In the genomic region with DNA sequence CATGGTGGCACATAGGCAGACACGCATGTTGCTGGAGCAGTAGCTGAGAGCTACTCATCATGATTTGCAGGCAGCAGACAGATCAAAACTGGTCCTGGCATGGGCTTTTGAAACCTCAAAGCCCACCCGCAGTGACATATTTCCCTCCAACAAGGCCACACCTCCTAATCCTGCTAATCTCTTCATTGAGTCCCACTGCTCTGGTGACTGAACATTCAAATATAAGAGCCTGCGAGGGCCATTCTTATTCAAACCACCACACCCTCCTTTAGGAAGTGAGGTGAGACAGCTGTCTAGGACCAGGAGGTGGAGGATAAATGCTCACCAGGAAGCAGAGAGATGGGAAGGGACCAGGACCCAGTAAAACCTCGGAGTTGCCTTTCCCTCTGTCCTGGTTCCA, we compare ENCODE assay signal across 25 mouse cellular contexts.
A peak's percentile ranks its signal among the peaks of the same experiment; 100 is the strongest.
DNase-seq lines count a peak whose midpoint lies in the region; ATAC-seq lines count a peak whose summit lies in the region.
"Had no signal": no experiment of that assay in that cellular context is flagged by ENCODE, and none has a peak within 500 bp of the region (broad histone marks: within the 10 kb centered on the region; RNA-seq: fewer than 3 reads in every experiment).

No protein-coding gene starts in this region.

- no peaks in the 10 kb centered on the region for H3K36me3 ChIP-seq in midbrain, embryonic 10.5 days
- H3K36me3 ChIP-seq in midbrain, embryonic 16.5 days (ENCODE audit: control insufficient read depth, insufficient read depth, low read length): no peaks in the 10 kb centered on the region
- no peaks in the 10 kb centered on the region for H3K36me3 ChIP-seq in midbrain, embryonic 14.5 days (ENCODE audit: control insufficient read depth, insufficient read depth, low read length)
- no peaks in the 10 kb centered on the region for H3K36me3 ChIP-seq in kidney, embryonic 14.5 days (ENCODE audit: control insufficient read depth, insufficient read depth, low read length)
- H3K36me3 ChIP-seq: heart, embryonic 12.5 days; hindbrain, embryonic 13.5 days had no signal

- no peak overlapping the region for H3K4me2 ChIP-seq in midbrain, embryonic 16.5 days (ENCODE audit: low read length)
- H3K4me2 ChIP-seq in midbrain, embryonic 14.5 days (ENCODE audit: low read length): no peak overlapping the region
- no peak overlapping the region for H3K4me2 ChIP-seq in kidney, embryonic 14.5 days (replicated peaks; ENCODE audit: low read depth, low read length)
- H3K4me2 ChIP-seq: heart, embryonic 12.5 days; hindbrain, embryonic 13.5 days; lung, embryonic 14.5 days had no signal

- ATAC-seq in midbrain, embryonic 16.5 days: no peak
- ATAC-seq in midbrain, embryonic 14.5 days (ENCODE audit: low FRiP score, low TSS enrichment): peak; percentile 37; the same call in 1 of the 2 replicates
- ATAC-seq in kidney, embryonic 14.5 days (ENCODE audit: low FRiP score, low TSS enrichment): no peak
- ATAC-seq: intestine, embryonic 16.5 days had no signal

- no peaks in the 10 kb centered on the region for H3K9me3 ChIP-seq in midbrain, embryonic 10.5 days (replicated peaks)
- H3K9me3 ChIP-seq in midbrain, embryonic 16.5 days (replicated peaks; ENCODE audit: control insufficient read depth, low read length, poor library complexity, severe bottlenecking): no peaks in the 10 kb centered on the region
- no peaks in the 10 kb centered on the region for H3K9me3 ChIP-seq in midbrain, embryonic 14.5 days (ENCODE audit: control insufficient read depth, low read length)
- H3K9me3 ChIP-seq in kidney, embryonic 14.5 days (ENCODE audit: control insufficient read depth, low read length): no peaks in the 10 kb centered on the region
- H3K9me3 ChIP-seq: heart, embryonic 12.5 days; hindbrain, embryonic 13.5 days had no signal

- peaks cover 100% of the 10 kb centered on the region for H3K27me3 ChIP-seq in midbrain, embryonic 10.5 days (ENCODE audit: low read depth, poor library complexity, severe bottlenecking)
- H3K27me3 ChIP-seq in midbrain, embryonic 16.5 days (ENCODE audit: control insufficient read depth, insufficient read depth, low read depth, low read length): peaks cover 40% of the 10 kb centered on the region
- H3K27me3 ChIP-seq in midbrain, embryonic 14.5 days (ENCODE audit: control insufficient read depth, insufficient read depth, low read length): peaks cover 82% of the 10 kb centered on the region
- H3K27me3 ChIP-seq in kidney, embryonic 14.5 days (ENCODE audit: control insufficient read depth, insufficient read depth, low read length): no peaks in the 10 kb centered on the region
- H3K27me3 ChIP-seq: heart, embryonic 12.5 days had no signal

- H3K9ac ChIP-seq in midbrain, embryonic 16.5 days (ENCODE audit: low read depth, low read length): no peak overlapping the region
- H3K9ac ChIP-seq in midbrain, embryonic 14.5 days (replicated peaks; ENCODE audit: low read length): no peak overlapping the region
- H3K9ac ChIP-seq in kidney, embryonic 14.5 days (ENCODE audit: low read depth, low read length): no peak overlapping the region
- H3K9ac ChIP-seq: heart, embryonic 12.5 days; hindbrain, embryonic 13.5 days; liver, embryonic 14.5 days; lung, embryonic 14.5 days had no signal

- 11% methylated on average over 4 of the region's 4 CpGs for WGBS in midbrain, embryonic 10.5 days
- WGBS in midbrain, embryonic 16.5 days: 12% methylated on average over 4 of the region's 4 CpGs
- 7% methylated on average over 4 of the region's 4 CpGs for WGBS in midbrain, embryonic 14.5 days
- WGBS in kidney, embryonic 14.5 days: 61% methylated on average over 4 of the region's 4 CpGs

- H3K4me1 ChIP-seq in midbrain, embryonic 10.5 days: peaks cover 27% of the 10 kb centered on the region
- no peaks in the 10 kb centered on the region; the same call in 1 of the 2 replicates for H3K4me1 ChIP-seq in midbrain, embryonic 16.5 days (ENCODE audit: control insufficient read depth, insufficient read depth, low read length)
- no peaks in the 10 kb centered on the region for H3K4me1 ChIP-seq in midbrain, embryonic 14.5 days (ENCODE audit: control insufficient read depth, insufficient read depth, low read length)
- H3K4me1 ChIP-seq in kidney, embryonic 14.5 days (ENCODE audit: control insufficient read depth, insufficient read depth, low read length): no peaks in the 10 kb centered on the region

- H3K27ac ChIP-seq in midbrain, embryonic 10.5 days (replicated peaks): peak overlapping the region; percentile 28; the same call in 1 of the 2 replicates
- H3K27ac ChIP-seq in midbrain, embryonic 16.5 days (ENCODE audit: low read length): no peak overlapping the region
- no peak overlapping the region for H3K27ac ChIP-seq in midbrain, embryonic 14.5 days (replicated peaks; ENCODE audit: low read depth, low read length)
- H3K27ac ChIP-seq in kidney, embryonic 14.5 days (ENCODE audit: low read depth, low read length): no peak overlapping the region
- H3K27ac ChIP-seq: heart, adult 2 months; hindbrain, embryonic 13.5 days; liver, embryonic 14.5 days had no signal

- DNase-seq in embryo, embryonic 10.5 days (ENCODE audit: low spot score): peak; percentile 36
- no peak for DNase-seq in embryo, embryonic 9.5 days (ENCODE audit: extremely low spot score)
- peak; percentile 57 for DNase-seq in midbrain, embryonic 10.5 days (ENCODE audit: low spot score)
- peak; percentile 98 for DNase-seq in R1 (ENCODE audit: low read depth, low spot score)
- DNase-seq in midbrain, embryonic 14.5 days: peak; percentile 67
- DNase-seq in left cerebral cortex, adult 18-20 months (ENCODE audit: low spot score in 2 of 2): no peak
- DNase-seq: adrenal gland, postnatal 10 days; cerebellum, adult 11-12 months; cerebellum, adult 9-11 months; heart, adult 2 months; heart, postnatal 4 days; kidney, adult 8-10 months; kidney, postnatal 10 days; layer of hippocampus, adult 9-11 months; liver; lung, embryonic 14.5 days; right cerebral cortex, postnatal 25 days; spleen, adult 18-20 months; thymus, postnatal 25 days had no signal

- peak overlapping the region; percentile 14; the same call in 1 of the 2 replicates for H3K4me3 ChIP-seq in midbrain, embryonic 10.5 days
- no peak overlapping the region for H3K4me3 ChIP-seq in midbrain, embryonic 16.5 days (ENCODE audit: low read depth, low read length)
- no peak overlapping the region for H3K4me3 ChIP-seq in midbrain, embryonic 14.5 days (replicated peaks; ENCODE audit: low read depth, low read length)
- H3K4me3 ChIP-seq in kidney, embryonic 14.5 days (ENCODE audit: low read length): no peak overlapping the region
- H3K4me3 ChIP-seq: heart, adult 2 months; heart, embryonic 12.5 days; hindbrain, embryonic 13.5 days had no signal

Comparison
In these comparisons a context has a peak if more than half of its experiments do, and no peak if none do; other contexts are left out.
1. DNase-seq: peak in embryo, embryonic 10.5 days (single experiment), midbrain, embryonic 10.5 days (single experiment), R1 (single experiment) and midbrain, embryonic 14.5 days (single experiment); none in embryo, embryonic 9.5 days (single experiment) and left cerebral cortex, adult 18-20 months (0 of 2).